Mouse (Mus musculus) hindbrain, embryonic 12.5 days (tissue): ENCODE results near the gene Zfand4. TPM values are rescaled to one million over a fixed set of nuclear protein-coding genes. Genes with fewer than 3 reads are reported as not detected.
"Not testable (repeated sequence)": the region's sequence is repeated elsewhere in the genome, so short reads cannot be mapped to it uniquely, and the experiment has no call there.

ENCODE experiments used
- ATAC-seq: fragments of 200-750 bp; cut with Nextera tagmentation; 2 replicates; pipeline ENCODE4 v1.8.0; 2017; ENCODE audit warnings: moderate TSS enrichment; ENCODE audit not compliant: low FRiP score
- H3K27ac ChIP-seq: fragments of 300-500 bp; sonication (generic); 2 replicates; pipeline ENCODE4 v1.5.1; 2016; ENCODE audit warnings: mild to moderate bottlenecking
- H3K27me3 ChIP-seq: fragments of 300-500 bp; sonication (generic); 2 replicates; pipeline ENCODE4 v1.6.1; 2016; ENCODE audit warnings: mild to moderate bottlenecking
- H3K36me3 ChIP-seq: fragments of 300-500 bp; sonication (generic); 2 replicates; pipeline ENCODE4 v1.6.1; 2016; ENCODE audit warnings: mild to moderate bottlenecking
- H3K4me1 ChIP-seq: fragments of 300-500 bp; sonication (generic); 2 replicates; pipeline ENCODE4 v1.6.1; 2016
- H3K4me2 ChIP-seq: fragments of 300-500 bp; sonication (generic); replicated peaks from 2 replicates; pipeline ENCODE4 v1.6.1; 2016; ENCODE audit warnings: mild to moderate bottlenecking
- H3K4me3 ChIP-seq: fragments of 300-500 bp; sonication (generic); 2 replicates; pipeline ENCODE4 v1.5.1; 2016; ENCODE audit warnings: mild to moderate bottlenecking
- H3K9ac ChIP-seq: fragments of 300-500 bp; sonication (generic); 2 replicates; pipeline ENCODE4 v1.6.1; 2016; ENCODE audit warnings: mild to moderate bottlenecking, moderate library complexity
- H3K9me3 ChIP-seq: fragments of 300-500 bp; sonication (generic); replicated peaks from 2 replicates; pipeline ENCODE4 v1.6.1; 2016; ENCODE audit warnings: mild to moderate bottlenecking
- WGBS: fragments of 180-500 bp; shearing (Covaris S2); methylation state at CpG from one replicate; pipeline ENCODE4 v1.1.7; 2016; 5-methylcytosine and 5-hydroxymethylcytosine counted together
- polyA plus RNA-seq: library from polyadenylated mRNA; unstranded; fragments of >200 nt; fragmentation: Nextera tagmentation; extraction: Ambion mirVana; gene quantifications from 2 replicates; pipeline ENCODE4 v1.2.1, GENCODE M21; 2016

Zfand4 gene
- polyA plus RNA-seq, 1 experiment from 2014 or later = 8.9 TPM

GRCm38 (mm10) chr6:116331396-116331795, 67.4 kb downstream of the Zfand4 start:
- WGBS = 91% methylated on average over 2 of the region's 2 CpGs
- Histone ChIP-seq H3K36me3 (no peaks in the 10 kb centered on the region), H3K9me3 (no peaks in the 10 kb centered on the region), H3K9ac (no peak overlapping the region), H3K4me3 (no peak overlapping the region), H3K4me2 (no peak overlapping the region), H3K27ac (no peak overlapping the region), H3K27me3 (no peaks in the 10 kb centered on the region), H3K4me1 (no peaks in the 10 kb centered on the region)
- ATAC-seq = no peak

GRCm38 (mm10) chr6:116337466-116337834, 73.4 kb downstream of the Zfand4 start:
- no peaks in the 10 kb centered on the region for H3K36me3 ChIP-seq
- WGBS = 2% methylated on average over 7 of the region's 7 CpGs
- peak overlapping the region; percentile 83 for H3K9ac ChIP-seq
- peak overlapping the region; percentile 59 for H3K4me2 ChIP-seq
- no peaks in the 10 kb centered on the region for H3K27me3 ChIP-seq
- H3K4me1 ChIP-seq = peaks cover 16% of the 10 kb centered on the region
- H3K27ac ChIP-seq = peak overlapping the region; percentile 74; the same call in 1 of the 2 replicates
- ATAC-seq = peak; percentile 66
- H3K9me3 ChIP-seq = 0 out of 2 replicates have a peak, but pooled peaks cover 3% of the 10 kb centered on the region
- H3K4me3 ChIP-seq = peak overlapping the region; percentile 96

GRCm38 (mm10) chr6:116337835-116338501, 73.9 kb downstream of the Zfand4 start, which contains the start of gene March8:
Gene March8 (plus strand): TSS chr6:116338024.
- under 1% methylated on average over 75 of the region's 75 CpGs for WGBS
- peak; percentile 96 for ATAC-seq

GRCm38 (mm10) chr6:116338520-116338919, 74.5 kb downstream of the Zfand4 start:
- WGBS = 8% methylated on average over 8 of the region's 8 CpGs
- Histone ChIP-seq H3K9ac (peak overlapping the region; percentile 83), H3K27ac (no peak overlapping the region), H3K36me3 (no peaks in the 10 kb centered on the region), H3K27me3 (no peaks in the 10 kb centered on the region), H3K4me2 (peak overlapping the region; percentile 59), H3K4me3 (peak overlapping the region; percentile 96), H3K4me1 (peaks cover 16% of the 10 kb centered on the region), H3K9me3 (0 out of 2 replicates have a peak, but pooled peaks cover 3% of the 10 kb centered on the region)
- ATAC-seq = no peak

More at GRCm38 (mm10) chr6:116337835-116338501, 73.9 kb downstream of the Zfand4 start, which contains the start of gene March8:
- Histone ChIP-seq H3K4me3 (peak within 1 kb of the TSS; percentile 96), H3K9ac (peak within 1 kb of the TSS; percentile 83), H3K36me3 (no peaks in the 10 kb centered on the region), H3K9me3 (0 out of 2 replicates have a peak, but pooled peaks cover 3% of the 10 kb centered on the region), H3K4me1 (peaks cover 16% of the 10 kb centered on the region), H3K4me2 (peak within 1 kb of the TSS; percentile 59), H3K27me3 (no peaks in the 10 kb centered on the region), H3K27ac (peak within 1 kb of the TSS; percentile 74)

- Histone ChIP-seq H3K4me1 (peaks cover 16% of the 10 kb centered on the region), H3K27me3 (no peaks in the 10 kb centered on the region), H3K27ac (no peak overlapping the region), H3K9ac (no peak overlapping the region), H3K4me2 (peak overlapping the region; percentile 59), H3K36me3 (no peaks in the 10 kb centered on the region), H3K4me3 (peak overlapping the region; percentile 96; the same call in 1 of the 2 replicates), H3K9me3 (0 out of 2 replicates have a peak, but pooled peaks cover 3% of the 10 kb centered on the region)
- ATAC-seq = no peak
- WGBS = 86% methylated on average over 5 of the region's 5 CpGs
Measured at GRCm38 (mm10) chr6:116339088-116339487, 75.1 kb downstream of the Zfand4 start.

GRCm38 (mm10) chr6:116340521-116340920, 76.5 kb downstream of the Zfand4 start:
- no peak overlapping the region for H3K27ac ChIP-seq
- no peak overlapping the region for H3K4me3 ChIP-seq
- H3K9me3 ChIP-seq = 0 out of 2 replicates have a peak, but pooled peaks cover 3% of the 10 kb centered on the region
- no peak for ATAC-seq
- H3K36me3 ChIP-seq = no peaks in the 10 kb centered on the region
- H3K4me1 ChIP-seq = peaks cover 16% of the 10 kb centered on the region
- H3K9ac ChIP-seq = no peak overlapping the region
- H3K27me3 ChIP-seq = no peaks in the 10 kb centered on the region
- peak overlapping the region; percentile 59 for H3K4me2 ChIP-seq
- 96% methylated on average over 1 of the region's 1 CpGs for WGBS

- Histone ChIP-seq H3K4me1 (no peaks in the 10 kb centered on the region), H3K4me2 (no peak overlapping the region), H3K4me3 (no peak overlapping the region), H3K27ac (no peak overlapping the region), H3K36me3 (no peaks in the 10 kb centered on the region), H3K9ac (no peak overlapping the region), H3K9me3 (no peaks in the 10 kb centered on the region), H3K27me3 (no peaks in the 10 kb centered on the region)
- no peak for ATAC-seq
- WGBS = 87% methylated on average over 2 of the region's 2 CpGs
Measured at GRCm38 (mm10) chr6:116347953-116348352, 83.9 kb downstream of the Zfand4 start.

- no peaks in the 10 kb centered on the region for H3K4me1 ChIP-seq
- ATAC-seq = no peak
- no peak overlapping the region for H3K9ac ChIP-seq
- no peaks in the 10 kb centered on the region for H3K27me3 ChIP-seq
- H3K36me3 ChIP-seq = no peaks in the 10 kb centered on the region
- H3K27ac ChIP-seq = no peak overlapping the region
- H3K4me3 ChIP-seq = no peak overlapping the region
- H3K4me2 ChIP-seq = no peak overlapping the region
- H3K9me3 ChIP-seq = no peaks in the 10 kb centered on the region
- WGBS = 82% methylated on average over 3 of the region's 3 CpGs
Measured at GRCm38 (mm10) chr6:116349997-116350396, 86.0 kb downstream of the Zfand4 start.

GRCm38 (mm10) chr6:116350643-116351042, 86.6 kb downstream of the Zfand4 start:
- Histone ChIP-seq H3K27me3 (no peaks in the 10 kb centered on the region), H3K9ac (no peak overlapping the region), H3K4me3 (no peak overlapping the region), H3K9me3 (no peaks in the 10 kb centered on the region), H3K4me2 (no peak overlapping the region), H3K27ac (no peak overlapping the region), H3K4me1 (no peaks in the 10 kb centered on the region), H3K36me3 (no peaks in the 10 kb centered on the region)
- ATAC-seq = no peak
- 83% methylated on average over 6 of the region's 6 CpGs for WGBS

- H3K9ac ChIP-seq = no peak overlapping the region
- H3K4me3 ChIP-seq = no peak overlapping the region
Measured at GRCm38 (mm10) chr6:116351534-116351933, 87.5 kb downstream of the Zfand4 start.

GRCm38 (mm10) chr6:116353428-116353827, 89.4 kb downstream of the Zfand4 start:
- Histone ChIP-seq H3K27me3 (no peaks in the 10 kb centered on the region), H3K27ac (no peak overlapping the region), H3K4me3 (no peak overlapping the region), H3K9ac (no peak overlapping the region), H3K9me3 (no peaks in the 10 kb centered on the region), H3K36me3 (no peaks in the 10 kb centered on the region), H3K4me2 (no peak overlapping the region), H3K4me1 (no peaks in the 10 kb centered on the region)
- 94% methylated on average over 1 of the region's 1 CpGs for WGBS
- ATAC-seq = no peak

More at GRCm38 (mm10) chr6:116351534-116351933, 87.5 kb downstream of the Zfand4 start:
- H3K27me3 ChIP-seq = no peaks in the 10 kb centered on the region
- WGBS = 84% methylated on average over 4 of the region's 4 CpGs
- H3K36me3 ChIP-seq = no peaks in the 10 kb centered on the region
- no peak for ATAC-seq
- H3K4me1 ChIP-seq = no peaks in the 10 kb centered on the region
- no peak overlapping the region for H3K27ac ChIP-seq
- no peak overlapping the region for H3K4me2 ChIP-seq
- H3K9me3 ChIP-seq = no peaks in the 10 kb centered on the region

- not testable (repeated sequence) for H3K4me2 ChIP-seq, H3K4me1 ChIP-seq, H3K9ac ChIP-seq, ATAC-seq, H3K27me3 ChIP-seq, H3K27ac ChIP-seq, H3K36me3 ChIP-seq, H3K4me3 ChIP-seq, H3K9me3 ChIP-seq
- 75% methylated on average over 8 of the region's 8 CpGs for WGBS
Measured at GRCm38 (mm10) chr6:116356311-116356947, 92.4 kb downstream of the Zfand4 start.
